Mouse (Mus musculus) adrenal gland, adult 18-20 months (tissue): ENCODE measurements at regions not wholly inside any gene's neighbourhood (a gene's known extent, or its start where the extent isn't known, plus 50 kb on each side); places are given as distances from the start of the nearest gene placed in this dataset.

Source experiments
- DNase-seq, 2 experiments: peaks; one replicate each; pipeline ENCODE4 v3.0.0; 2021 to 2022; ENCODE audit warnings: low spot score in 2 of 2

DNA sequence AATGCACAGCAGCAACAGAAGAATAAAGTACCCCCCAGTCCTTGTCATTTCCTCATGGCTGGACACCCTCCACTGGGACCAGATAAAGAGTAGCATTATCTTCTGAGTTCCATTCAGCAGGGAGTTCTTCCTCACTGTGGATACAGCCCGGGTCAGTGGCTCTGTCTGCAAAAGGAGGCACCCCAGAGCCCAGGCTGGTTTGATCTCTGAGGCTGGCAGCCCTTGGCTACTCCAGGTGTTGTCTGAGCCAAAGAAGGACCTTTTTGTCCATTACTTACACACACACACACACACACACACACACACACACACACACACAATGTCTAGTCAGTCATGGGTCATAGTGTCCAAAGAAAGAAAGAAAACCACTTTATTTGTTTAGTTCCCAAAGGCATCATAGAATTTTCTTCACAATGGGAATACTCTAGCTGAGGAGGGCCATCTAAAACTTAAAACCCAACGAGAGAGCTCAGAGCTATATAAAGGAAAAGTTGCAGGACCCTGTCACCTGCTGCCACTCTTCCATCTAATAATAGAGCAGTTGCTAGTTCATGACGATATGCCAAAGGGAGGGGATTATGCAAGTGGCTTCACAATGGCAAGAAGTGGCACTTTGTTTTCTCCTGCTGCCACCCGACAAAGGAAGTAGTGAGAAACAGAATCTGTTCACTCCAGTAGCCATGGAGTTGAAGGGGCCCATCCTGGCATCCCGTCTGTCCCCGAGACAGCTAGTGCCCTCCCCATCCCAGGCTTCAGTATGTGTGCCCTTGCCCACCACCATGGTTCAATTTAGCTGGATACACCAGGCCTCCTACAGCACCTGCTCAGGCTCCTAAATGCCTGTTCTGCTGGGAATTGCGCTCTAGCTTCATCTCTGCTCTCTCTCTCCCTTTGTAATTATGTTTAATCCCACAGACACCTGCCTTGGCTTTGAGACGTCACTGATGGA lies 480.4 kb upstream of the Nrsn1 start:
- DNase-seq: no peak

DNA sequence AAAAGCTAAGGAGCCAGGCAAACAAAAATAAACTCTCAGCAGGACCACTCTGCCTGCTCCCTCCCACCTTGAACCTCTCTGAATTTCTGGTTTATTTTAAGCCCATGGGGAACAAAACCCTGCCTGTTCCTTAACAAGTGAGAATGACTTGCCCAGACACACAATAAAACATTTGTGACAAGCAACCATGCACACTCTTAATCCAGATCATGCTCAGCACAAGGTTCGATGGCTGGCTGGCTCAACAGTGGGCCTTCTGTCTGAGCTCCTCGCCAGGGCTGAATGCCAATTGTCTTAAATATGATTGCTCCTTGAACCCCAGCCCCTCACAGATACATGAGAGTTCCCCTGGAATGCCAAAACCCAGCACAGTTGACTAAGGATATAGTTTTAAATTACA lies 468.3 kb upstream of the Nrsn1 start:
- no peak for DNase-seq

DNA sequence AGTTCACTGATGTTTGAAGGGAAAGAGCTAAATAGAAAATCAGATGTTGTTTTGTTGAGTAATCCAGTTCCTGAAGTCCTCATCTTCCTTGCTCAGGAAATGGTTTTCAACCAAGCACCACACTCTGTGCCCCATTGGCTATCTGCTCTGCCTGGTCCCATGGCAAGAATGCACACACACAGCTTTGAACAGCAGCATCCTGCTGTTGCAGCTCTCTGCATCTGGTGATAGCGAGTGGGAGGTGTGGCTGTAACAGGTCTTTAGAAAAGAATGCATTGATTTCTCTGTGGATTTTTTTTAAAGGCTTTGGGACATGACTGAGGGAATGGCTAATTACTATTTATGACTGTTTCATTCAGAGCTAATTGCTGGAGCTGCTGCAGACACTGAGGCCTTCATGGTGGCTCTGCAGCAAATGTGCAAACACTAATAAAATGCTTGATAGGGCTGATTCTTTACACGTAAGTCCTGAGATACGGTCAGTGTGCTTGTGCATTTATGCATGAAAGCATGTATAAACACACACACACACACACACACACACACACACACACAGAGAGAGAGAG lies 459.1 kb upstream of the Nrsn1 start:
- no peak for DNase-seq

DNA sequence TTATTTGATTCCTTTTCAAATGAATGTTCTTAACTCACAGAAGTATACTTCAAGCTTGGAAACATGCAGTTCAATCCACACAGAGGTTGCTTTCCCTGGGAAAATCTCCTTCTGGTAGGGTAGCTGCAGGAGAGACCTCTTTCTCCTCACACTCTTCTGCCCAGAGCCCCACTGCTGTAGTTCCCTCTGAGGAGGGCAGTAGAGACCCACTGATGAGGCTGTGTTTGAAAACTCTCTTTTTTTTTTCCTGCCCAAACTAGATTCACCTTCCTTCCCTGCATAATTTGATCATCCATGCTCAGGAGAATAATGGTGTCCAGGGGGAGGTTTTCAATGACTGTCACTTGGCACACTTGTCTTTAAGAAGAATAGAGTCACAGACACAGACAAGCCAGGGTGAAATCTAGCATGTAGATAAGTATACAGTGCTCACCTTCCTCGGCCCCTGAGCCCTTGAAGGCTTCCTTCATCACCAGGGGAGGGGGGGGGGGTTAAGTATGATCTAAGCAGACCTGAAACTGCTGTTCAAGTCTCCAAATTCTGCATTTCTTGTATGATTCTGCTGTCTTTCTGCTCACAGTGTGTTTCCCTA lies 457.3 kb upstream of the Nrsn1 start:
- DNase-seq: no peak

DNA sequence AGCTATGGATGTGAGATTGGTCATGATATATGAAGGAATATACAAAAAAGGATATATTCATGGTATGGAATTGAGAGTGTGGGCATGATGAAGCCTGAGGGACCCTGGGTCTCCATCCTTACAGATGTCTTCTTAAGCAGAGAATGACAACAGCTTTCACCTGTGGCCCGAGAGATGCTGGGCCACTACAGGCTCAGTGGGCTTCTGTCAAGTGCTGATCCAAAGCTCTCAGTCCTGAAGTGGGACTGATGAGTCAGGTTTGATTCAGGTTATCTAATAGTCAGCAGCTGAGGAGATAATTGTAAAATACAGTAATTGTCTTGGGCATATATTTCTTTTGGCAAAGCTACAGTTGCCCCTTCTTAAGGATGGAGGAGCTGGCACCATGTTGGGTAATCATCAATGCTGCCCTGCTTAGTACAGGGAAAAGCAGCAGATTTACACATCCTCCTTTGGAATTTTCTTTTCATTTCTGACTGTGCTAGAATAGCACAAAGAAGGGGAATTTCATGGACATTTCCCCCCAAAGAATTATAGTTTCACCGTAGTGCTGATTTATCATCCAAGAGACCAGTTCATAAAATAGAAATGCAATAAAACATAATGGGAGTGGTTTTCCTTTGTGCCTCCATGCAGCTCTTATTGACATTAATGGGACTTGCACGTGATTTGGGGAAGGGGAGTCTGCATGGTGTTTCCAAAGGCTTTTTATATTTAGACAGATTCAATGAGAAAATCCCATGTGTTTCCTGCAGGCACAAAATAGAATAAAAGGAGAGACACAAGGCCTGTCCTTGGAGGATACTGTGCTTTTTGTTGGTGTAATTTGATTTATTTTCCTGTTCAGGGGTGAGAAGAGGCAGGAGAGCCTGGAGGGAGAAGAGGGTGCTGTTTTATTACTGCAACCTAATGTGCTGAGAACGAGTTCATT lies 452.6 kb upstream of the Nrsn1 start:
- DNase-seq: no peak

DNA sequence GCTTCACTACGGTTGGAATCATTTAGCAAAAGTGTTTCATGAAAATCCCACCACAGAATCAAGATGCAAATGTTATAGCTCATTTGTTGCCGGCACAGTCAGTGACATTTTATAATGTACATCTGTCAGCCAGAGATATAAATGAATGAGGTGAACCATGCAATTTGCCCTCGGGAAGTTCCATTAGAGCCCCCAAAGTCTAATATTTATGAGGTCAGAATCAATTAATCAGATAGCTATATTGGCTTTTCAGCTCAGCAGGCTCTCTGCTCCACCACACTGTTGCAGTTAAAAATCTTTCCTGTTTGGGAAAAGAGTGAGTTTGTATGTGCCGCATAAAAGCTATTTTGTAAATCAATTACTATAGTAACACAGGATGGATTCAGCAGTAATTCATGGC lies 430.7 kb upstream of the Nrsn1 start:
- DNase-seq: no peak

DNA sequence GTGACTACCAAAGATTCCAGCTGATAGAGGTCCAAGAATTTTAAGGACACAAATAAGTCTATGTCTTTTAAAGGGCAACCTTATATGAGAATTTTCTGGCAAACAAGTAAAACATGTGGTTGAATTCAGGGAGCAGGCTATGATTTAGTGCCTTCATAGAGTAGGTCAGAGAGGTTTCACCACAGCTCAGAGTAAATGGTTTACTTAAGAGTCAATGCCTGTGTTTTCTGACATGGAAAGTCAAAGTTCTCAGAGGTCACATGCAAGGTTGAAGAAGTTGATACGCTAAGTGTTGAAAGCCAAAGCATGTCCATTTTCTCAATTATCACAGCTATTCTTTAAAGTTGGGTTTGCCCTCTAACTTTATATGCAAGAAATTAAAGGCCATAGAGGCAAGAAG lies 425.7 kb upstream of the Nrsn1 start:
- no peak for DNase-seq

DNA sequence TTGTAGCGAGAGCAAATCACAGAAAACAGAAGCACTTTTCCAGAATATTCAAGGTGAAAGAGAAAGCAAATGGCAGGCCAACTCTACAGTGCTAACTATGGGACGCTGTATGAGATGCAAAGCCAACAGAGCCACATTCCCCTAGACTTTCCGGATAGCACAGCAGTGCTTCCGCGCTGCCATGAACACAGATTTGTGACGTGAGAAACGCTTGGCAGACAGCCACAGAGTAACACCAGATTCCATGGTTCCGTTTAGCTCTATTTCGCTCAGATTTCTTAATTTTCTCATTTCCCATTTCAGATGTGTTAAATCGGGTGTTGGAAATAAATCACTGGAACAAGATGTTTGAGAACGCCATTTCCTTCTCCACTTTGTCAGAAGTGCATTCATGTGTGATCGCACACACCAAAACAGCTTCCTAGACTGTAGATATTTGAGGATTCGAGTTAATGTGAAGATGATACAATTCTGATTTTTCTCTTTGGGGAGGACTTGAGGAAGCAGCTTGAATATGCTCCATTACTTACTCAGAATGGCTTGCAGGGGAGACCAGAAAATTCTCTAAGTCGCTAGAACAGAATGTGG lies 424.8 kb upstream of the Nrsn1 start:
- DNase-seq: no peak

DNA sequence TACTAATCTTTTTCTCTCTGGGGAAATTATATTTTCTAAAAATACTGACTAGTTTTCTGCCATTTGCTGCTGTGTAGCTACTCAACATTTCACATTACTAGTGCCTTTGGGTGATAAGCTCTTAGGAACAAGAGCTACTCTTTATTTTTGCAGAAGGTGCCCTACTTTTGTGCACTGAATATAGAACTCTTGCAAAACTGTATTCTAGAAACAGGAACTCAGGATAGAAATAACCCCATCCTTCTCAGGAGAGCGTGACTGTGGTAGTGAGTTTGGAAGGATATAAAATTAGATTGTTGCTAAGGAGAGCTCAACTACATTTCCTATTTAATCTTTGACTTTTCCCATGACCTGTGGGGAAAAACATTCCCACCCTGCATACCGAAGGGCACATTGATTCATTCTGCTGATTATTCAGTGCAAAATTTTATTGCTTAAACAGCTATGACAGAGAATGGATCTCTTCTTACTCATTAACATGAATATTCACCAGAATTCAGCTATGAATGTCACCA lies 408.0 kb upstream of the Nrsn1 start:
- DNase-seq: no peak

DNA sequence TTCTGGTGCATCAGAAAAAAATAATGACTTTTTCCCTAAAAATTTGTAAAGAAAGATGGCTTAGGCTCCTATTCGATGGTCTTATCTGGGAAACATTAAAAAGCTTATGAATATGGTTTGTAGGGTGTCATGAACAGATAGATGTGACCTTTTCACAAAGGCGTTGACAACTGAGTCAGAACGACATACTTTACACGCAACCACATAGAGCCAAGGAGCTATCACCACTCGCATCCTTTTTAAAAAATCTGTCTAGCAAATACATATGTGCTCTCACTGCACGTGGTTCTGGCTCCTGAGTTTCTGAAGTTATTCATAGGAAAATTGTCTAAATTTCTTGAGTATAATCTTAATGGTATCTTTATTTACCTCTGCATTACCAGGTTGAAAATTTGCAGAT lies 404.9 kb upstream of the Nrsn1 start:
- no peak for DNase-seq

DNA sequence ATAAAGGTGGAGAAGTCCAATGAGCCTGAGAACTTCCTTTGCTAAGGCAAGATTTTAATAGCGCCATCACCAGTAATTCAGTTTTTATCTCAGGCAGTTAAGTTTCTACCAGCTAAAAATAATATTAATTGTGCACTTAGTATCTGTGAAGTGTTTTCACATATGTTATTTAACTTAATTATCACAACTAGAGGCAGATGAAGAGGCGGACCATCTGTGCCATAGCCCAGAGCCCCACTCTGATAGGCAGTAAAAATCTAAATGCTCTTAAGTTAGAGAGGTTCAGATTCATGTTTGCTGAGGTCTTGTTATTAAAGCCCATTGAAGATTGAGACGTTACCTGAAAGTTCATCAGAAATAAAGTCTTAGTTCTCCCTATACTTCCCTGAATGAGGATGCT lies 395.7 kb upstream of the Nrsn1 start:
- no peak for DNase-seq

DNA sequence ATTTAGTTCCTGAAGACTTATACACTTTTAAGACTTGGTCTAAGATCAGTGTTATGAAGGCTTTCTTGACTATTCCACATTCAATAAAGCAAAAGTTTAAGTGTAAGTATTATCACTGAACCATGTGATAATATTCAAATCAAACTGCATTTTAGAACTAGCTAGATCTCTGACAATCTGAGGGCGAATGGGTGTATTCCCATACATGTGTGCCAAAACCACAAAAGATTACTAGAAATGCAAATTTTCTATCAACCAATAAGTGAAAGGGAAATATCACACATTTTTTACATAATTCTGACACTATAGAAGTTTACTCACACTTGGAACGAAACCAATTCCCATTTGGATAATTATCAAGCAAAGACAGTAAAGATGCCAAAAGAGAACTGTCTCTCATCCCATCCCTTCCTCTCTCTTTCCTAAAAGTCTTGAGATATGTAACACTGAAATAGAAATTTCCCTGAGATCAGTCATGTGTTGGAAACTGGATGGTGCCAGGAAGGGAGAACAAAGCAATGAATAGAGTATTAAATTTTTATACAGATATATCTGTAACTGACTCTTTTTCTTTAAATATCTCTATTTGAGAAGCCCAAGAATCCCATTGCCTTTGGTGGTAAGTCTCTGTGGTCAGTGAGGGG lies 394.8 kb upstream of the Nrsn1 start:
- DNase-seq: no peak

DNA sequence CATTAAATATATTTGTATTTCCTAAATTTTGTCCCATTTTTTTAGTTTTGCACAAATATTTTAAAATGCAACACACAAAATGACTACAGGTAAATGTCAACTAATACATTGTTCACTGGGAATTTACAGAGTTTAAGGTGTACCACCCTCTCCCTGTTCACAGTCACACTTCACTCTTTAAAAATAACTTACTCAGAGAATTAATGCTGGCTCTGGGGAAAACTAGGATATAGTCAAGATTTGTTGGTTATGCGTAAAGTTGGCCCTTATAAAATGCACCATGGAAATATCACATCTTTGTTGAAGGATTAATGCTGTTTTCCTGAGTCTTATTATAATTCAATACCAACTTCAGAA lies 378.1 kb upstream of the Nrsn1 start:
- no peak for DNase-seq

DNA sequence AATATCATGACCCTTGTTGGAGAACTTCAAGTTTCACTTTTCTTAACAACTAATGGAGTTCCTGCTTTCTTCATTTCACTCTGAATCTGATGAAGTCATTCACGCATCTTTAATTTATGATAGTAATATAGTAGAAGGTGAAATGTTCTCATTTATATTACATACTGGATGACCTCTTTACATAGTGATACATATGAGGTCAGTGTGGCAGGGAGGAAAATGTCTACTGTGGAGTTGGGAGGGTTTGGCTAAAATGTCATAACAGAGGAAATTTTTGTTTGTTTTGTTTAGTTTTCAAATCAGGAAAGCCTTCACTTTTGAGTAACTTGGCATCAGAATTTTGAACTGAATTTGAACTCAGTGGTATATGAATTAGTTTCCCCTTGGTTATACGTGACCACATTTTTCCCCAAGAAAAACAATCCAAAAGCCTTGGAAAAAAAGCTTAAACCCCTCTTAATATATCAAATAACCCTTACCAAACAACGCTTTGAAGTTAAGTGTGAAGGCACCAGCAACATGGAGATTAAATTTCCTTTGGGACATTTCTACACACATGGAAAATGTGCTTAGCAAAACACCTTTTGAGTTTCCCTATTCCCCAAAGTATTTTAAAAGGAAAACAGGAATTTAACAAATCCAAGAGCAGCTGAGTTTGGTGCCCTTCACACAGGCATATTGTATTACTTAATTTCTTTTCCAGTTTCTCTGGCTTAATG lies 377.6 kb upstream of the Nrsn1 start:
- no peak for DNase-seq

DNA sequence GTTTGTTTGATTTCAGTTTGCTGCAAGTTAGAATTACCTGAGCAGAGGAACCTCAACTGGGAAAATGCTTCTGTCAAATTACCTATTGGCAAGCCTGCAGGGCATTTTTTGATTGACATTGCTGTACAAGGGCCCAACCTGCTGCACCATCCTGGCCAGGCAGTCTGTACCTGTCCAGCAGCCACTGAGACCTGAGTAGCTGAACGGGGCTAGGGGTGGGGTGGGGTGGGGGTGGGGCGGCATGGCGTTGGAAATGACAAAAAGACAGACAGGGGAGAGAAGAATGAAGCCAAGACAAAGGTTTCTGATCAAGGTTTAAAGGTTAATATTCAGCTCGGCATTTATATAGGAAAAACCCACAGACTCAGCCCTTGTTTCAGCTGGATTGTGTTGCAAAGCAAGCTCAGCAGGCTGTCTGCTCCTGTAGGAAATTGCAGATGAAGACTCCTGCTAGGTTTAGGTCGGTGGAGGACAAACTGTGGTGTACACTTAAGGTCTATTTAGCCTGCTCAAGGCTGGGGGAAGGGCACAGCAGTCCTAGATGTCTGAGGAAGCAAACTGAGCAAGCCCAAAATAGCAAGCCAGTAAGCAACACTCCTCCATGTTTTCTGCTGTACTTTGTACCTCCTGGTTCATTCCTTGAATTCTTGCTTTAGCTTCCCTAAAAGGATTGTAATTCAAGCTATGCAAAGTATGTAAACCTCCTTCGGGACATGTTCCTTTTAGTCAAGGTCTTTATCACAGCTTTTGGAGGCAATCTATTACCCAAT lies 369.4 kb upstream of the Nrsn1 start:
- DNase-seq: no peak

DNA sequence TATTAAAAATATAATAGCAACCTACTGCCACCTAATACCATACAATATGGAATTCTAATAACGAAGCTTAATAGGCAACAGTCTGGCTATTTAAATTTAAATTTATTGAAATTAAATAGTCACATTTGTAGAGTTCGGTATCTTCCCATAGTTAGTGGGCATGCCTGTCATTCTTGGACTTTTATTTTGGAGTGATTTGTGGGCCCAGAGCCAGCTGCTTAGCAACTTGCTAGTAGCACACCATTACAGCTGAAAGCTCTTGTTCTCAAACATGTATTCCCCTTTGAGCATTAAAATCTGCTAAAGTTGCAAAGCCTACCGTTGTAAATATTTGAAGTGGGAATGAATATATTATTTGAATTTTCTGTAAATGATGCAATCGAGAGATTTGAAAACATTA lies 359.2 kb upstream of the Nrsn1 start:
- DNase-seq: no peak

DNA sequence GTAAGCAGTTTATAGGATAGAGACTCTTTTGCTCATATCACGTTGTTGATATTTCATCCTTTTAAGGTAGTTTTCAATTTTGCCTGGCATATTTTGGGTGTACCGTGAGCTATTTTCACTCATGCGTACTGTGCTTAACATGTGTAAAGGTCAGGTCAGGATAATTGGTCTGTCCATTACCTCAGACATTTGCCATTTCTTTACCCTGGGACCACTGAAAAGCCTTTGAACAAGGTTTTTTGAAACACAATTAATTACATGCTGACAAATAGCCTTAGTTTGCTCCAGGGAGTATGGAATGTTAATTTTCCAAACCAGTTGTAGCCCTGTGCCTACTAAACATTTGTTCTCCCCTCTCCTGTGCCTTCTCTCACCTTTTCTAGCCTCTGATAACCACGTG lies 347.3 kb upstream of the Nrsn1 start:
- no peak for DNase-seq

DNA sequence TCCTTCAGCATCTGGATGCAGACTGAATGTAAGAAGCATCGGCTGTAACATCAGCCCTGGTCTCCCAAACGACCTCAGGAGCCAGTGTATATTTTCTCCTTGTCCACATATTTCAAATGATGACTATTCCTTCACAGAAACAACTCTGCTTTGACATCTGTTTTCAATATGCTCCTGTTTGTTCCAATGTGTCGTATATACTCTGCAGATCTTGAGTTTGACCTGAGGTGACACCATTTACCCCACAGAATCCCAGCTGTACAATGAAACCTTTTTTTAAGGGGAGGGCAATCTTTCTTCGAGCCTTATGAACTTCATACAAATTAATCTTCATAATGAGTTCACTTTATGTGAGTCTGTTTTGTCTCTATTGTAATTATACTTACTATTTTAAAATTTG lies 341.7 kb upstream of the Nrsn1 start:
- no peak for DNase-seq

DNA sequence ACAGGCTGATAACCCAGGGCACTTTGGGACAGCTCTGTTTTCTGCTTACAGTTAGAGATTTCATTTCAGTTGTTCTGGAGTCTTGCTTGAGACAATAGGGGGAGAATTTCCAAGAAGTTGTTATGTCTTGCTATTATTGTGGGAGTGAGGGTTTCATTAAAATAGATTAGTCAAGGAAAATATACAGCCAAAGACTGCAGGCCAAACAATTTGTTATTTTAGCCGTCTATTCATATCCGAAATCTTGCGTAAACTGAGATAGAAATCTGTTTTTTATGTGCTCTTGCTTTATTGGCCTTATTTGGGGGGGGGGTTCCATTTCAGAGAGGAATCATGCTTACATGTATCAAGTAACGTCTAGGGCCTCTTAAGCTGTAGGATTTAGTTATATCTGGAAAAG lies 339.3 kb upstream of the Nrsn1 start:
- no peak for DNase-seq
